Mouse (Mus musculus) bone marrow, adult 2 months (tissue): ENCODE measurements around the gene Enpp6. TPM values are rescaled to one million over a fixed set of nuclear protein-coding genes. Genes with fewer than 3 reads are reported as not detected.

Experiments
- H3K27ac ChIP-seq: fragments of 200-500 bp; 2 replicates; pipeline ENCODE4 v1.5.1; 2012; ENCODE audit warnings: low read depth, mild to moderate bottlenecking, control low read depth, inconsistent platforms, low read length; ENCODE audit not compliant: control insufficient read depth, poor library complexity, insufficient read depth
- H3K4me1 ChIP-seq: fragments of 200-500 bp; 2 replicates; pipeline ENCODE4 v1.6.1; 2011; ENCODE audit warnings: low read length; ENCODE audit not compliant: control insufficient read depth, insufficient read depth
- H3K4me3 ChIP-seq: fragments of 200-500 bp; replicated peaks from 2 replicates; pipeline ENCODE3; 2011; ENCODE audit warnings: mild to moderate bottlenecking, low read depth, low read length, control low read depth; ENCODE audit not compliant: control insufficient read depth
- CTCF ChIP-seq: fragments of 200-500 bp; IDR thresholded peaks from 2 replicates; pipeline ENCODE4 v1.5.1; 2011; ENCODE audit warnings: low read length, control low read depth; ENCODE audit not compliant: control insufficient read depth, insufficient read depth
- POLR2A ChIP-seq: fragments of 200-500 bp; IDR thresholded peaks from 2 replicates; pipeline ENCODE4 v1.6.1; 2011; ENCODE audit warnings: low read depth, mild to moderate bottlenecking, control low read depth, low read length, borderline replicate concordance; ENCODE audit not compliant: control insufficient read depth
- WGBS: fragments of 180-500 bp; shearing (Covaris S2); methylation state at CpG from one replicate; pipeline ENCODE4 v1.1.7; 2018; 5-methylcytosine and 5-hydroxymethylcytosine counted together
- polyA plus RNA-seq: library from polyadenylated mRNA; stranded (reverse); fragments of >200 nt; gene quantifications from 2 replicates; pipeline ENCODE4 v1.2.4, GENCODE M21; 2011; ENCODE audit warnings: low replicate concordance; ENCODE audit not compliant: missing spikeins, insufficient read depth, insufficient read length

Enpp6 gene
- polyA plus RNA-seq, 1 experiment, result not detected

- no peak overlapping the region for H3K4me3 ChIP-seq
- no peak overlapping the region for H3K27ac ChIP-seq
- no peaks in the 10 kb centered on the region; the same call in 1 of the 2 replicates for H3K4me1 ChIP-seq
- WGBS, result 39% methylated on average over 4 of the region's 4 CpGs
- TF ChIP-seq CTCF (no peak), POLR2A (no peak)
Observed at GRCm38 (mm10) chr8:47046340-47046739, 59.7 kb downstream of the Enpp6 start.

- WGBS, result 79% methylated on average over 2 of the region's 2 CpGs
- Histone ChIP-seq H3K4me1 (no peaks in the 10 kb centered on the region; the same call in 1 of the 2 replicates), H3K4me3 (no peak overlapping the region), H3K27ac (no peak overlapping the region)
- TF ChIP-seq CTCF, result no peak
- TF ChIP-seq POLR2A, result no peak
Observed at GRCm38 (mm10) chr8:47047146-47047545, 60.5 kb downstream of the Enpp6 start.

GRCm38 (mm10) chr8:47048584-47048983 is 61.9 kb downstream of the Enpp6 start:
- no peak overlapping the region for H3K27ac ChIP-seq
- H3K4me1 ChIP-seq, result no peaks in the 10 kb centered on the region; the same call in 1 of the 2 replicates
- H3K4me3 ChIP-seq, result no peak overlapping the region
- 87% methylated on average over 10 of the region's 10 CpGs for WGBS
- TF ChIP-seq CTCF (no peak), POLR2A (no peak)

GRCm38 (mm10) chr8:47052643-47053042 is 66.0 kb downstream of the Enpp6 start:
- TF ChIP-seq POLR2A (no peak), CTCF (no peak)
- H3K4me1 ChIP-seq, result no peaks in the 10 kb centered on the region
- no peak overlapping the region for H3K4me3 ChIP-seq
- H3K27ac ChIP-seq, result no peak overlapping the region
- WGBS, result 51% methylated on average over 3 of the region's 3 CpGs

GRCm38 (mm10) chr8:47056086-47056485 is 69.4 kb downstream of the Enpp6 start:
- H3K27ac ChIP-seq, result no peak overlapping the region
- TF ChIP-seq POLR2A (no peak), CTCF (no peak)
- no peak overlapping the region for H3K4me3 ChIP-seq
- no peaks in the 10 kb centered on the region for H3K4me1 ChIP-seq
- 81% methylated on average over 1 of the region's 1 CpGs for WGBS

- WGBS, result 84% methylated on average over 4 of the region's 4 CpGs
- TF ChIP-seq CTCF (no peak), POLR2A (no peak)
- no peak overlapping the region for H3K27ac ChIP-seq
- H3K4me1 ChIP-seq, result no peaks in the 10 kb centered on the region
- no peak overlapping the region for H3K4me3 ChIP-seq
Observed at GRCm38 (mm10) chr8:47058526-47058925, 71.8 kb downstream of the Enpp6 start.

- H3K27ac ChIP-seq, result no peak overlapping the region
- no peaks in the 10 kb centered on the region for H3K4me1 ChIP-seq
- H3K4me3 ChIP-seq, result no peak overlapping the region
- WGBS, result 88% methylated on average over 2 of the region's 2 CpGs
- TF ChIP-seq POLR2A, result no peak
- no peak for TF ChIP-seq CTCF
Observed at GRCm38 (mm10) chr8:47058971-47059370, 72.3 kb downstream of the Enpp6 start.

GRCm38 (mm10) chr8:47061105-47061720 is 74.5 kb downstream of the Enpp6 start:
- no peak for TF ChIP-seq CTCF
- no peak for TF ChIP-seq POLR2A
- H3K4me3 ChIP-seq, result no peak overlapping the region
- H3K4me1 ChIP-seq, result no peaks in the 10 kb centered on the region
- H3K27ac ChIP-seq, result no peak overlapping the region
- 51% methylated on average over 7 of the region's 7 CpGs for WGBS

- Histone ChIP-seq H3K27ac (no peak overlapping the region), H3K4me3 (no peak overlapping the region), H3K4me1 (no peaks in the 10 kb centered on the region)
- WGBS, result 87% methylated on average over 9 of the region's 9 CpGs
- no peak for TF ChIP-seq POLR2A
- TF ChIP-seq CTCF, result no peak
Observed at GRCm38 (mm10) chr8:47067121-47067520, 80.4 kb downstream of the Enpp6 start.
